Mouse (Mus musculus) thymus, postnatal 0 days (tissue): Measurements from ENCODE around the gene Psmd9. TPM values are rescaled to one million over a fixed set of nuclear protein-coding genes. Genes with fewer than 3 reads are reported as not detected.
A peak's percentile ranks its signal among the peaks of the same experiment; 100 is the strongest.

Experiments used
- DNase-seq: peaks from one replicate; pipeline ENCODE4 v3.0.0-alpha.2; 2015; ENCODE audit warnings: low spot score
- polyA plus RNA-seq: library from polyadenylated mRNA; unstranded; fragments of >200 nt; fragmentation: Nextera tagmentation; extraction: Ambion mirVana; gene quantifications from 2 replicates; pipeline ENCODE4 v1.2.1, GENCODE M21; 2015

Psmd9 gene
- polyA plus RNA-seq, 1 experiment from 2014 or later: 94.1 TPM

- peak; percentile 89 for DNase-seq
Measured at GRCm38 (mm10) chr5:123149451-123150400, 19.5 kb upstream of the Psmd9 start.

GRCm38 (mm10) chr5:123150641-123151040, 18.6 kb upstream of the Psmd9 start:
- peak; percentile 93 for DNase-seq

GRCm38 (mm10) chr5:123151077-123151476, 18.1 kb upstream of the Psmd9 start:
- peak; percentile 86 for DNase-seq

- no peak for DNase-seq
Measured at GRCm38 (mm10) chr5:123151707-123152362, 17.4 kb upstream of the Psmd9 start.

- DNase-seq: peak; percentile 79
Measured at GRCm38 (mm10) chr5:123152901-123153300, 16.3 kb upstream of the Psmd9 start.

GRCm38 (mm10) chr5:123155425-123155824, 13.8 kb upstream of the Psmd9 start:
- DNase-seq: peak; percentile 85

GRCm38 (mm10) chr5:123156763-123157162, 12.4 kb upstream of the Psmd9 start:
- DNase-seq: no peak

- DNase-seq: no peak
Measured at GRCm38 (mm10) chr5:123157972-123158371, 11.2 kb upstream of the Psmd9 start.

- no peak for DNase-seq
Measured at GRCm38 (mm10) chr5:123159446-123159845, 9.8 kb upstream of the Psmd9 start.

- no peak for DNase-seq
Measured at GRCm38 (mm10) chr5:123159866-123160265, 9.3 kb upstream of the Psmd9 start.

- DNase-seq: no peak
Measured at GRCm38 (mm10) chr5:123160341-123160740, 8.9 kb upstream of the Psmd9 start.

GRCm38 (mm10) chr5:123162942-123163341, 6.3 kb upstream of the Psmd9 start:
- no peak for DNase-seq

- no peak for DNase-seq
Measured at GRCm38 (mm10) chr5:123166437-123166836, 2.8 kb upstream of the Psmd9 start.

- DNase-seq: no peak
Measured at GRCm38 (mm10) chr5:123167591-123167990, 1.6 kb upstream of the Psmd9 start.

- DNase-seq: no peak
Measured at GRCm38 (mm10) chr5:123170365-123170764, 1.2 kb downstream of the Psmd9 start.

GRCm38 (mm10) chr5:123171646-123172350, 2.6 kb downstream of the Psmd9 start:
- peak; percentile 90 for DNase-seq

GRCm38 (mm10) chr5:123178792-123179191, 9.6 kb downstream of the Psmd9 start:
- DNase-seq: no peak

- DNase-seq: no peak
Measured at GRCm38 (mm10) chr5:123180390-123180789, 11.2 kb downstream of the Psmd9 start.

- no peak for DNase-seq
Measured at GRCm38 (mm10) chr5:123181536-123181935, 12.3 kb downstream of the Psmd9 start.

GRCm38 (mm10) chr5:123182651-123183050, 13.4 kb downstream of the Psmd9 start, which contains the start of gene Hpd:
TSS of gene Hpd (minus strand) at chr5:123182727.
- no peak for DNase-seq

GRCm38 (mm10) chr5:123185966-123186365, 16.8 kb downstream of the Psmd9 start:
- no peak for DNase-seq

GRCm38 (mm10) chr5:123187306-123187705, 18.1 kb downstream of the Psmd9 start:
- no peak for DNase-seq
